Mouse (Mus musculus): ENCODE results near the gene Grn. TPM values are rescaled to one million over a fixed set of nuclear protein-coding genes. Genes with fewer than 3 reads are reported as not detected.

Gene Grn
- polyA plus RNA-seq, 2 experiments, result 28.9 to 34.1 TPM

DNA sequence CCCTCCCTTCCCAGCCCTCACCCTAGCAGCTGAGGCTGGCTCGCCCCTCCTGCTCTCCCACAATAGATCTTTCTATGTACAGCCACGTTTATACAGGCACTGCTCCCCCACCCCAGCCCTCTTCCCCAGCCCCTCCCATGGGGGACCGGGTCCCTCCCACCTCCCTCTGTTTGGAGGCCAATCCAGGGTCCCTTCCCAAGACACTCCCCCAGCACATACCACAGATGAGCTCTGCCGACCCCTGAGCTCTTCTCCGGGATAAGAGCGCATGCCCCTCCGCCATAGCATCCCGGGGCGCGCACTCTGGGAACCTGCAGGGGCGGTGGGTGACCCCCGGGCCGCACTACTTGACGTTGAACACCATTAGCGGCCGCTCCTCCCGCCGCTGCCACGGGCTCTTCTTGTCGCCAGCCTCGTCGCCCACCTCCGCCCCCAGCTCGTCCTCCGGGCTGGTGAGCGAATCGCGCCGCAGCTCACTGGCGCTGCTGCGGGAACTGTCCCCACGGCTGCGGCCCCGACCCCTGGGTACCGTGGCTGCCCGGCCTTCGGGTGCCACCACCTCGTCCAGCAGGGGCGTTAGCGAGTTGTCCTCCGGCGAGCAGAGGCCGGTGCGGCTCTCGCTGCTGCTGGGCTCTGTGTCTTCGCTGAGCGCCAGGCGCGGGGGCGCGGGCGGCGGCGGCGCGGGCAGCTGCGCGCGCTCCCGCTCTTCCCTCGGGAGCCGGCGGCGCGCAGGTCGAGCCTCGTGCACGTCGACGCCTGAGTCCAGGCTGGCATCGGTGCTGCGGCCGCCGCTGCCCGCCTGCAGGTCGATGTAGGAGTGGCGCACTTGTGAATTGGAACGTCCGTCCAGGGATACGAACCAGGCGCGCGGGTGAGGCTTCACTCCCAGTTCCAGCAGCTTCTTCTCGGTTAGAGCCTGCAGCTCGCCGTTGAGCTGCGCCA lies 7.3 kb downstream of the Grn start:
- TF ChIP-seq CTCF (IDR thresholded peaks at IDR 0.05; ENCODE audit: low read depth) (peak; percentile 32; the same call in 1 of the 2 replicates), EP300 (IDR thresholded peaks at IDR 0.05; ENCODE audit: low read depth) (no peak)
- Histone ChIP-seq H3K9me3 (ENCODE audit: control insufficient read depth, low read length) (no peaks in the 10 kb centered on the region), H3K27ac (no peak overlapping the region), H3K36me3 (replicated peaks; ENCODE audit: control insufficient read depth, insufficient read depth, low read depth) (no peaks in the 10 kb centered on the region), H3K4me1 (replicated peaks; ENCODE audit: control insufficient read depth in 2 of 2, insufficient read depth in 2 of 2, low read length in 1 of 2) (no peaks in the 10 kb centered on the region), H3K4me2 (ENCODE audit: low read depth) (peak overlapping the region; percentile 65), H3K9ac (replicated peaks) (no peak overlapping the region), H3K27me3 (ENCODE audit: control insufficient read depth, insufficient read depth, low read length) (peaks cover 23% of the 10 kb centered on the region), H3K4me3 (ENCODE audit: insufficient read depth in 1 of 2, low read depth in 2 of 2, low read length in 2 of 2) (peak overlapping the region; percentile 36 to 40)
- DNase-seq (ENCODE audit: low read depth in 3 of 3, low spot score in 3 of 3) (no peak), ATAC-seq (ENCODE audit: insufficient read depth) (no peak)
- WGBS (ENCODE audit: insufficient replicate concordance), result 30% methylated on average over 87 of the region's 87 CpGs

DNA sequence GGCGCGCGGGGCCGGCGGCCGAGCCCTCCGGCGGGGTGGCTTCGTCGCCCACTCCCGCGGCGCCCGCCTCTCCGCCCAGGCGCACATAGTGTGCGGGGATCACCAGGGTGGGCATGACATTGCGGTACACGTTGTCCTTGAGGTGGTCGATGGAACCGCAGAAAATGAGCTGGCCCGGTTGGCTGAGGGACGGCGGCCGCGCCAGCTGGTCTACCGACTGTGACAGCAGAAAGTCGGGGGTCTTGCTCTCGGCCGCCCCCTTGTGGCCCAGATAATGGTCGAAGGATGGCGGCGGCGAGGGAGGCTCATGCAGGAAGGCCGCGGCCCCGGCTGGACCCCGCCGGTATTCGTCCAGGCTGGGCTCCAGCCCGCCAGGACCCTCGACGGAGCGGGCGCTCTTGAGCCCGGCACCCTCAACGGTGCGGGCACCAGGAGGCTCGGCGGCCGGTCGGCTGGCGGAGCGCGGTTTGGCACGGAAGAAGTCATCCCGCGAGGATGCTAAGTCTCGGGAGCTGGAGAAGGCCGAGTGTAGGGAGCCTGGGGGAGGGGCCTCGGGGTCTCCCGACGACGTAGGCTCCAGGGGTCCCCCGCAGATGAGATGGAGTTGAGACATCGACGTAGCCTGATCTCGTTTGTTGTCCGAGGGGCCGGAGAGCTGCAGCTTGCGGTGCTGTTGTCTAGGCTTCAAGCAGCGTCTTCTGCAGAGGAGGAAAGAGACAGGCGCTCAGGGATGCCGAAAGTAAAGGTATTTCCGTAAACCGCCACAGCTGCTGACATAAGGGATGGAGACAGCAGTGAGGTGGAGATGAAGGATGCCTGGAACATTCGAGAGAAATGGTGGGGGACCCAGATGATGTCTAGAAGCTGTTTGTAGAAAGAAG lies 8.3 kb downstream of the Grn start:
- peak overlapping the region; percentile 34 to 40; a peak in 3 of 4 replicates for H3K4me3 ChIP-seq (ENCODE audit: insufficient read depth in 1 of 2, low read depth in 2 of 2, low read length in 2 of 2)
- H3K9ac ChIP-seq (replicated peaks), result no peak overlapping the region
- H3K9me3 ChIP-seq (ENCODE audit: control insufficient read depth, low read length), result no peaks in the 10 kb centered on the region
- H3K36me3 ChIP-seq (replicated peaks; ENCODE audit: control insufficient read depth, insufficient read depth, low read depth), result no peaks in the 10 kb centered on the region
- no peak overlapping the region for H3K27ac ChIP-seq
- peaks cover 23% of the 10 kb centered on the region for H3K27me3 ChIP-seq (ENCODE audit: control insufficient read depth, insufficient read depth, low read length)
- peak overlapping the region; percentile 65 for H3K4me2 ChIP-seq (ENCODE audit: low read depth)
- no peaks in the 10 kb centered on the region for H3K4me1 ChIP-seq (replicated peaks; ENCODE audit: control insufficient read depth in 2 of 2, insufficient read depth in 2 of 2, low read length in 1 of 2)
- no peak for ATAC-seq (ENCODE audit: insufficient read depth)
- TF ChIP-seq EP300 (IDR thresholded peaks at IDR 0.05; ENCODE audit: low read depth) (no peak), CTCF (IDR thresholded peaks at IDR 0.05; ENCODE audit: low read depth) (peak; percentile 88)
- WGBS (ENCODE audit: insufficient replicate concordance), result 25% methylated on average over 74 of the region's 77 CpGs
- no peak for DNase-seq (ENCODE audit: low read depth in 3 of 3, low spot score in 3 of 3)

DNA sequence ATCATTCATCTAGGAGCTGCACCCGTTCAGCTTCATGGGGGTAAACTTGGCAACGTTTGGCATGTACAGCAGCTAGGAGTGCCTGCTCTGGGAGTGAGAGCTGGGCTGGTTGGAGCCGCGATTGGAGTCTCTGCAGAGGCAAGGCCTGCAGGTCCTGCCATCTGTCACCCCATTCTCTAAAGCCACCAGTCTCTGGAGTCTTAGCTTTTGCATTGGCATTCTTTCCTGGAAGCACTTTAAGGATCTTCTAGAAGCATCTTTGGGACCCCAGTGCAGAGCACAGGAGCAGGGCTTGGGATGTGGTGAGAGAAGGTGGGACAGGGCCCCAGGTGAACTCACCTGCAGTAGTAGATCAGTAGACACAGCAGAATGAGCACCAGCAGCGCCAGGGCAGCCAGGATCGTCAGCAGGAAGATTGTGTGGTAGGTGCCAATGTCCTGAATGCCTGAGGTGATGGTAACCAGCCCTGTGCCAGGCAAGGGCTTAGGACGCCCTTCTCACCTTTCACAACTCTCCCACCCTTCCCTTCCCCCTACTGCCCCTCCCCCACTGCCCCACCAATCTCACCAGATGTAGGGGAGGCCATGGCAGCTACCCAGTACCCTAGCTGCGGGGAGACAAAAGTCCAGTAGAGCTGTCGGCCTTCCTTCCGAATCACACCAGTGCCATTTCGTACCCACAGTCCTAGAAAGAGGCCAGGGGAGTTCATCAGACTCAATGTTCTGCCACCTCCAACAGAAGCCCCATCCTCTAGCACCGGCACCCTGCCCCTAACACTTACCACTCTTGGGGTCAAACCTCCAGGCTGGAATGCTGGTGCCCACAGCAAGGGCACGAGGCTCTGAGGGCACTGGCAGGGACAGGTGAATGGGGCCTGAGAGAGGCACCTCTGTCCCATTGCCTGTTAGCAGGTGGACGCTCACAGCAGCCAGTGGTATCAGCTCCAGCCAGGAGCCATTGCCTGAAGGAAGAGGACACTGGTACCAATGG lies 9.3 kb downstream of the Grn start:
- no peaks in the 10 kb centered on the region for H3K9me3 ChIP-seq (ENCODE audit: control insufficient read depth, low read length)
- DNase-seq (ENCODE audit: low read depth in 3 of 3, low spot score in 3 of 3) (no peak), ATAC-seq (ENCODE audit: insufficient read depth) (no peak)
- no peak overlapping the region for H3K4me2 ChIP-seq (ENCODE audit: low read depth)
- TF ChIP-seq CTCF (IDR thresholded peaks at IDR 0.05; ENCODE audit: low read depth), result no peak
- TF ChIP-seq EP300 (IDR thresholded peaks at IDR 0.05; ENCODE audit: low read depth), result no peak
- peaks cover 23% of the 10 kb centered on the region for H3K27me3 ChIP-seq (ENCODE audit: control insufficient read depth, insufficient read depth, low read length)
- H3K4me3 ChIP-seq (ENCODE audit: insufficient read depth in 1 of 2, low read depth in 2 of 2, low read length in 2 of 2), result no peak overlapping the region
- H3K9ac ChIP-seq (replicated peaks), result no peak overlapping the region
- H3K36me3 ChIP-seq (replicated peaks; ENCODE audit: control insufficient read depth, insufficient read depth, low read depth), result no peaks in the 10 kb centered on the region
- no peak overlapping the region for H3K27ac ChIP-seq
- 71% methylated on average over 14 of the region's 14 CpGs for WGBS (ENCODE audit: insufficient replicate concordance)
- no peaks in the 10 kb centered on the region for H3K4me1 ChIP-seq (replicated peaks; ENCODE audit: control insufficient read depth in 2 of 2, insufficient read depth in 2 of 2, low read length in 1 of 2)

DNA sequence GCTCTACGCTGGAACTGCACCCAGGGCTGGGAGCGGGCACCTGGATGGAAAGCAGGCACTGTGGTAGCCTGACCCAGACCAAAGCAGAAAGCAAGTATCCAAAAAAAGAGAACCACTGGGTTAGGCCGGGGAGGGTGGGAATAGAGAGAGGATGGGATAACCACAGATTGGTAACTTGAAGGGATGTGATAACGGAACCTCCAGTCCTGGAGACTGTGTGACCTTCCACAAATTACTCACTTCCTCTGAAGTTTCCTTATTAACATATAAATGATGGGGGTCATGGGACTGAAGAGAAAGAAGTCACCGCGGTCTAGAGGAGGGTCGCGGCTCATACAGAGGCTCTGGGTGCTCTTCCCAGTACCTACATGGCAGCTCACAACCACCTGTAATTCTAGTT lies 10.1 kb downstream of the Grn start:
- no peaks in the 10 kb centered on the region for H3K4me1 ChIP-seq (replicated peaks; ENCODE audit: control insufficient read depth in 2 of 2, insufficient read depth in 2 of 2, low read length in 1 of 2)
- no peak for ATAC-seq (ENCODE audit: insufficient read depth)
- no peak for DNase-seq (ENCODE audit: low read depth in 3 of 3, low spot score in 3 of 3)
- no peak overlapping the region for H3K4me3 ChIP-seq (ENCODE audit: insufficient read depth in 1 of 2, low read depth in 2 of 2, low read length in 2 of 2)
- H3K27me3 ChIP-seq (ENCODE audit: control insufficient read depth, insufficient read depth, low read length), result peaks cover 26% of the 10 kb centered on the region
- no peaks in the 10 kb centered on the region for H3K36me3 ChIP-seq (replicated peaks; ENCODE audit: control insufficient read depth, insufficient read depth, low read depth)
- H3K9me3 ChIP-seq (ENCODE audit: control insufficient read depth, low read length), result no peaks in the 10 kb centered on the region
- no peak overlapping the region for H3K27ac ChIP-seq
- no peak overlapping the region for H3K4me2 ChIP-seq (ENCODE audit: low read depth)
- TF ChIP-seq CTCF (IDR thresholded peaks at IDR 0.05; ENCODE audit: low read depth) (no peak), EP300 (IDR thresholded peaks at IDR 0.05; ENCODE audit: low read depth) (no peak)
- whole genome bisulfite sequencing (ENCODE audit: insufficient replicate concordance), result 82% methylated on average over 8 of the region's 8 CpGs
- H3K9ac ChIP-seq (replicated peaks), result no peak overlapping the region
